10 mouse cellular contexts compared by ENCODE assay signal in genomic region chrX:12791674-12792340, GRCm38 (mm10). TPM values are rescaled to one million over a fixed set of nuclear protein-coding genes. Genes with fewer than 3 reads are reported as not detected.
A peak's percentile ranks its signal among the peaks of the same experiment; 100 is the strongest.
DNase-seq lines count a peak whose midpoint lies in the region; ATAC-seq and TF ChIP-seq lines count a peak whose summit lies in the region.
"Had no signal": no experiment of that assay in that cellular context is flagged by ENCODE, and none has a peak within 500 bp of the region (broad histone marks: within the 10 kb centered on the region; RNA-seq: fewer than 3 reads in every experiment).

No protein-coding gene starts in this region.

- no peak overlapping the region for H3K4me2 ChIP-seq in forebrain, postnatal 0 days (ENCODE audit: low read depth)
- no peak overlapping the region for H3K4me2 ChIP-seq in midbrain, embryonic 12.5 days (replicated peaks)

- no peaks in the 10 kb centered on the region for H3K9me3 ChIP-seq in MEL (replicated peaks; ENCODE audit: insufficient read depth, low read length)
- no peaks in the 10 kb centered on the region for H3K9me3 ChIP-seq in forebrain, postnatal 0 days (ENCODE audit: low read length)
- no peaks in the 10 kb centered on the region for H3K9me3 ChIP-seq in midbrain, embryonic 12.5 days

- TF ChIP-seq EP300 in MEL (IDR thresholded peaks at IDR 0.05; ENCODE audit: low read depth in 1 of 2, low read length in 2 of 2), result no peak

- DNase-seq in MEL (ENCODE audit: low read depth, low spot score), result peak; percentile 62
- DNase-seq in cerebellum, adult 11-12 months, result peak; percentile 9
- peak; percentile 65 for DNase-seq in forebrain, postnatal 0 days
- no peak for DNase-seq in heart, adult 9 months (ENCODE audit: low spot score in 2 of 2)
- no peak for DNase-seq in adrenal gland, postnatal 10 days
- DNase-seq in kidney, adult 18-20 months, result no peak
- DNase-seq in gastrocnemius, postnatal 10 days, result no peak
- DNase-seq: kidney, postnatal 4 days; lung, adult 18-20 months had no signal

- peak; percentile 93 for ATAC-seq in forebrain, postnatal 0 days
- ATAC-seq in midbrain, embryonic 12.5 days (ENCODE audit: low FRiP score, low read depth), result peak; percentile 89

- H3K79me2 ChIP-seq in MEL (ENCODE audit: control insufficient read depth, insufficient read depth, low read length, poor library complexity), result no peaks in the 10 kb centered on the region

- peaks cover 0 to 5% of the 10 kb centered on the region in 2 experiments; a peak in 2 of 4 replicates for H3K4me1 ChIP-seq in MEL (ENCODE audit: control insufficient read depth in 1 of 2, insufficient read depth in 2 of 2, low read length in 2 of 2)
- H3K4me1 ChIP-seq in forebrain, postnatal 0 days (ENCODE audit: insufficient read depth), result no peaks in the 10 kb centered on the region
- H3K4me1 ChIP-seq in midbrain, embryonic 12.5 days, result no peaks in the 10 kb centered on the region

- H3K4me3 ChIP-seq in MEL (ENCODE audit: control insufficient read depth in 1 of 2, insufficient read depth in 1 of 2, low read depth in 2 of 2, low read length in 2 of 2), result no peak overlapping the region
- H3K4me3 ChIP-seq in forebrain, postnatal 0 days (ENCODE audit: low read depth, low read length), result no peak overlapping the region
- H3K4me3 ChIP-seq in midbrain, embryonic 12.5 days, result no peak overlapping the region

- H3K36me3 ChIP-seq in MEL (ENCODE audit: control insufficient read depth in 1 of 2, insufficient read depth in 2 of 2, low read length in 2 of 2), result peaks cover 0 to 4% of the 10 kb centered on the region in 2 experiments; a peak in 2 of 4 replicates
- H3K36me3 ChIP-seq in forebrain, postnatal 0 days (ENCODE audit: insufficient read depth), result no peaks in the 10 kb centered on the region
- H3K36me3 ChIP-seq in midbrain, embryonic 12.5 days, result no peaks in the 10 kb centered on the region

- H3K27me3 ChIP-seq in MEL (ENCODE audit: control insufficient read depth in 1 of 2, insufficient read depth in 2 of 2, low read length in 2 of 2), result no peaks in the 10 kb centered on the region
- H3K27me3 ChIP-seq in forebrain, postnatal 0 days (ENCODE audit: insufficient read depth, low read length), result no peaks in the 10 kb centered on the region
- no peaks in the 10 kb centered on the region for H3K27me3 ChIP-seq in midbrain, embryonic 12.5 days

- no peak for TF ChIP-seq CTCF in MEL (IDR thresholded peaks at IDR 0.05 in 2 of 3, conservative IDR thresholded peaks at IDR 0.05 in 1 of 3; ENCODE audit: control insufficient read depth in 1 of 3, insufficient read depth in 1 of 3, low read depth in 2 of 3, low read length in 3 of 3, poor library complexity in 1 of 3, severe bottlenecking in 1 of 3)
- TF ChIP-seq CTCF in forebrain, postnatal 0 days (IDR thresholded peaks at IDR 0.05; ENCODE audit: low read depth), result no peak

- H3K27ac ChIP-seq in MEL (ENCODE audit: control insufficient read depth, low read depth, low read length), result no peak overlapping the region
- H3K27ac ChIP-seq in forebrain, postnatal 0 days (ENCODE audit: low read depth, low read length), result peak overlapping the region; percentile 83
- peak overlapping the region; percentile 71 for H3K27ac ChIP-seq in midbrain, embryonic 12.5 days (replicated peaks)

- H3K9ac ChIP-seq in MEL (ENCODE audit: control insufficient read depth, low read depth, low read length, poor library complexity, severe bottlenecking), result no peak overlapping the region
- H3K9ac ChIP-seq in forebrain, postnatal 0 days, result no peak overlapping the region
- no peak overlapping the region for H3K9ac ChIP-seq in midbrain, embryonic 12.5 days (replicated peaks)

- TF ChIP-seq POLR2A in MEL (IDR thresholded peaks at IDR 0.05; ENCODE audit: control insufficient read depth in 1 of 2, insufficient read depth in 1 of 2, low read depth in 1 of 2, low read length in 2 of 2, poor library complexity in 1 of 2), result no peak

- 52% methylated on average over 4 of the region's 4 CpGs for WGBS in forebrain, postnatal 0 days
- 69% methylated on average over 4 of the region's 4 CpGs for WGBS in midbrain, embryonic 12.5 days

- TF ChIP-seq RAD21 in MEL (IDR thresholded peaks at IDR 0.05; ENCODE audit: low read depth, low read length), result no peak

TF ChIP-seq in MEL, 35 proteins besides CTCF, POLR2A, EP300 and RAD21:
- TF ChIP-seq MYC (IDR thresholded peaks at IDR 0.05; ENCODE audit: low read depth, low read length) (no peak), ZMIZ1 (IDR thresholded peaks at IDR 0.05; ENCODE audit: low read depth, low read length) (no peak), TAL1 (IDR thresholded peaks at IDR 0.05; ENCODE audit: low read length) (no peak), USF1 (IDR thresholded peaks at IDR 0.05; ENCODE audit: low read depth, low read length) (no peak), GATA1 (IDR thresholded peaks at IDR 0.05; ENCODE audit: low read depth, low read length) (peak; percentile 42; the same call in 1 of the 2 replicates), POLR2AphosphoS2 (IDR thresholded peaks at IDR 0.05; ENCODE audit: low read length) (no peak), RCOR1 (IDR thresholded peaks at IDR 0.05; ENCODE audit: low read depth, low read length) (0 out of 2 replicates have a peak, but pooled peaks have one; percentile 25), NELFE (IDR thresholded peaks at IDR 0.05; ENCODE audit: low read depth, low read length) (no peak)

RNA-seq across cellular contexts. Expression of gene Med14, which starts 29.9 kb away (rescaled TPM):
- total RNA-seq in MEL (2012; rRNA removed), result 34.6 and 42.1 TPM in 2 replicates
- polyA plus RNA-seq in MEL (2012; ENCODE audit: insufficient read depth in 1 of 2, insufficient read length in 2 of 2, low read depth in 1 of 2, low replicate concordance in 2 of 2, missing spikeins in 1 of 2), result 10 to 100 TPM; 53.3 to 77.9 TPM
- total RNA-seq in forebrain, postnatal 0 days (2014; rRNA removed), result 23.6 and 31.8 TPM in 2 replicates
- polyA plus RNA-seq in forebrain, postnatal 0 days (2015; fragmentation: Nextera tagmentation; extraction: Ambion mirVana), result 7.2 and 9.2 TPM in 2 replicates
- polyA plus RNA-seq in midbrain, embryonic 12.5 days (2016; fragmentation: Nextera tagmentation; extraction: Ambion mirVana), result 18.1 and 21.4 TPM in 2 replicates
- total RNA-seq in adrenal gland, postnatal 10 days (2021), result 10 to 100 TPM; 22.4 to 29.0 TPM
- 10 to 100 TPM; 21.8 to 25.6 TPM for total RNA-seq in gastrocnemius, postnatal 10 days (2021)

Comparison
In these comparisons a context has a peak if more than half of its experiments do, and no peak if none do; other contexts are left out.
1. DNase-seq: peak in MEL (single experiment), cerebellum, adult 11-12 months (single experiment) and forebrain, postnatal 0 days (single experiment); none in heart, adult 9 months (0 of 2), adrenal gland, postnatal 10 days (single experiment), kidney, adult 18-20 months (single experiment) and gastrocnemius, postnatal 10 days (single experiment).